Mouse (Mus musculus) heart, embryonic 15.5 days (tissue): ENCODE results near the gene Tbc1d22b. TPM values are rescaled to one million over a fixed set of nuclear protein-coding genes. Genes with fewer than 3 reads are reported as not detected.
A peak's percentile ranks its signal among the peaks of the same experiment; 100 is the strongest.
"Not testable (repeated sequence)": the region's sequence is repeated elsewhere in the genome, so short reads cannot be mapped to it uniquely, and the experiment has no call there.

Source experiments
- ATAC-seq: fragments of 200-750 bp; cut with Nextera tagmentation; replicated peaks from 2 replicates; pipeline ENCODE4 v1.8.0; 2017; ENCODE audit warnings: low read depth, moderate TSS enrichment; ENCODE audit not compliant: insufficient number of reproducible peaks, insufficient read depth, low FRiP score
- H3K27ac ChIP-seq: fragments of 300-500 bp; sonication (generic); 2 replicates; pipeline ENCODE4 v1.5.1; 2015; ENCODE audit warnings: mild to moderate bottlenecking, inconsistent platforms
- H3K27me3 ChIP-seq: fragments of 300-500 bp; sonication (generic); 2 replicates; pipeline ENCODE4 v1.6.1; 2015; ENCODE audit warnings: inconsistent platforms
- H3K36me3 ChIP-seq: fragments of 300-500 bp; sonication (generic); 2 replicates; pipeline ENCODE4 v1.6.1; 2015; ENCODE audit warnings: mild to moderate bottlenecking, inconsistent platforms
- H3K4me1 ChIP-seq: fragments of 300-500 bp; sonication (generic); replicated peaks from 2 replicates; pipeline ENCODE4 v1.6.1; 2015; ENCODE audit warnings: inconsistent platforms
- H3K4me2 ChIP-seq: fragments of 300-500 bp; sonication (generic); 2 replicates; pipeline ENCODE4 v1.6.1; 2015; ENCODE audit warnings: inconsistent platforms, mild to moderate bottlenecking, moderate library complexity
- H3K4me3 ChIP-seq: fragments of 300-500 bp; sonication (generic); 2 replicates; pipeline ENCODE4 v1.5.1; 2015; ENCODE audit warnings: mild to moderate bottlenecking, inconsistent platforms
- H3K9ac ChIP-seq: fragments of 300-500 bp; sonication (generic); 2 replicates; pipeline ENCODE4 v1.6.1; 2015; ENCODE audit warnings: mild to moderate bottlenecking, inconsistent platforms
- H3K9me3 ChIP-seq: fragments of 300-500 bp; sonication (generic); replicated peaks from 2 replicates; pipeline ENCODE4 v1.6.1; 2016; ENCODE audit warnings: inconsistent platforms
- WGBS: fragments of 180-500 bp; shearing (Covaris S2); methylation state at CpG from one replicate; pipeline ENCODE4 v1.1.7; 2015; ENCODE audit warnings: mixed read lengths; 5-methylcytosine and 5-hydroxymethylcytosine counted together
- polyA plus RNA-seq: library from polyadenylated mRNA; unstranded; fragments of >200 nt; fragmentation: Nextera tagmentation; extraction: Ambion mirVana; gene quantifications from 2 replicates; pipeline ENCODE4 v1.2.1, GENCODE M21; 2015

The Tbc1d22b gene
- polyA plus RNA-seq, 1 experiment from 2014 or later: 8.5 TPM

DNA sequence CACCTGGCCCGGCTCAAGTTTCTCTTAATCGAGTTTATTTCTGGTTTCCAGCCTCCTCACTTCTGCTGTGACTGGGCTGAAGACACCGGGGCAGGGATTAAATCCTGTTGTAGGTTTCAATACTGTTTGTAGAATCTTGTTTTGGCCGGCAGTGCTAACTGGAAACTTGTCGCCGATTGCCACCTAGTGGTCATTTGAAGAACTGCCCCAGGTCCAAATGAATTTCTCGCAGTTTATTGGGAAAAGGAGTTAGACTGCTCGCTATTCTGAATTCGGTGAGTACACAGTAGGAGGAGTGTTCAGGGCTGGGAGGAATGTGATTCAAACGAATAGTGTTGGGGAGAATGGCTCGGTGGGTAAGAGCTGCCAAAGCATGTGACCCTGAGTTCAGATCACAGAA, 35.1 kb upstream of the Tbc1d22b start:
- H3K27ac ChIP-seq: no peak overlapping the region
- H3K36me3 ChIP-seq: no peaks in the 10 kb centered on the region
- no peak overlapping the region for H3K4me2 ChIP-seq
- H3K9me3 ChIP-seq: no peaks in the 10 kb centered on the region
- no peak overlapping the region for H3K4me3 ChIP-seq
- ATAC-seq: peak; percentile 39; the same call in 1 of the 2 replicates
- 2% methylated on average over 11 of the region's 11 CpGs for WGBS
- H3K27me3 ChIP-seq: no peaks in the 10 kb centered on the region
- no peak overlapping the region for H3K9ac ChIP-seq
- H3K4me1 ChIP-seq: peaks cover 9% of the 10 kb centered on the region

DNA sequence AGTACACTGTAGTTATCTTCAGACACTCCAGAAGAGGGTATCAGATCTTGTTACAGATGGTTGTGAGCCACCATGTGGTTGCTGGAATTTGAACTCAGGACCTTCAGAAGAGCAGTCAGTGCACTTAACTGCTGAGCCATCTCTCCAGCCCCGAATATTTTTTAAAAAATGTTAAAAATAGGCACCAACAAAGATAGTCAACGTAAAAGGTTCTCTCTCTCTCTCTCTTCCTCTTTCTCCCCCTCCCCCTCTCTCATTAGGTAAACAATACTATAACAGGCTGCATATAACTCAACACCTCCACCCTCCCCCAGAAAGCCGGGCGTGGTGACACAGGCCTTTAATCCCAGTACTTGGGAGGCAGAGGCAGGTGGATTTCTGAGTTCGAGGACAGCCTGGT, 30.9 kb upstream of the Tbc1d22b start:
- not testable (repeated sequence) for H3K27ac ChIP-seq, H3K27me3 ChIP-seq, H3K4me2 ChIP-seq, H3K9ac ChIP-seq, ATAC-seq, H3K9me3 ChIP-seq, H3K4me1 ChIP-seq, H3K4me3 ChIP-seq, H3K36me3 ChIP-seq
- 73% methylated on average over 5 of the region's 5 CpGs for WGBS

DNA sequence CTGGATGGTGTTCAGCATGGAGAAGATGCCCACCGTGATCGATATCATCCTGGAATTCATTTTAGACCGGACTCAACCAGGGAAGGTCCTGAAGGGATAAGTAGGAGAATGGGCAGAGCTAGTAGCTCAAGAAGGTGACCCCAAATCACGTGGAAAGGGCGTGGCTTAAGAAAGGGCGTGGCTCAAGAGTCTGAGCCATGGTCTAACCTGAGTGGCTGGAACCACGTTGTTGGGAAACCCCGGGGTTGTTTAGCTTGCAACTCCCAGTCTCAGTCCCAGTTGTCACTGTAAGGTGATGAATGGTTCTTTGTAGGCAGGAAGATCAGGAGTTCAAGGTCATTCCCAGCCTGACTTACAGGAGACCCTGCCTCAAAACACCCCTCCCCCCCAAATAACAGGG, 29.9 kb upstream of the Tbc1d22b start:
- Histone ChIP-seq H3K27me3 (no peaks in the 10 kb centered on the region), H3K9ac (no peak overlapping the region), H3K4me3 (no peak overlapping the region), H3K27ac (no peak overlapping the region), H3K4me2 (no peak overlapping the region), H3K9me3 (no peaks in the 10 kb centered on the region), H3K4me1 (peaks cover under 1% of the 10 kb centered on the region; the same call in 1 of the 2 replicates), H3K36me3 (no peaks in the 10 kb centered on the region)
- WGBS: 70% methylated on average over 8 of the region's 8 CpGs
- ATAC-seq: no peak

DNA sequence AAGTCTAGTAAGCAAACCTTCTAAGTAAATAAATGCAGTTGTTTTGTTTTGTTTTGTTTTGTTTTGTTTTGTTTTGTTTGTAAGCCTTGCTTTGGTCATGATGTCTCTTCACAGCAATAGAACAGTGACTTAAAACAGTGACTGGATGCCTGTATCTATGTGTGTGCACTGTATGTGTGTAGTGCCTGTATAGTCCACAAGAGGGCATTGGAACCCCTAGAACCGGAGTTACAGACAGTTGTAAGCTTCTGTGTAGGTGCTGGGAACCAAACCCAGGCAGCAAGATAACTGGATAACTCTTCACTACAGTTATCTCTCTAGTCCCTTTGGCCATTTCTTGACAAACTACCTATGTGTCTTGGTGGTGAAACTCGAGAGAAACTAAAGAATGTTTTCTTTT, 24.0 kb upstream of the Tbc1d22b start:
- no peaks in the 10 kb centered on the region for H3K4me1 ChIP-seq
- no peaks in the 10 kb centered on the region for H3K27me3 ChIP-seq
- no peaks in the 10 kb centered on the region for H3K9me3 ChIP-seq
- 84% methylated on average over 2 of the region's 2 CpGs for WGBS
- H3K27ac ChIP-seq: no peak overlapping the region
- H3K4me3 ChIP-seq: no peak overlapping the region
- no peak overlapping the region for H3K9ac ChIP-seq
- no peak overlapping the region for H3K4me2 ChIP-seq
- no peak for ATAC-seq
- H3K36me3 ChIP-seq: no peaks in the 10 kb centered on the region

DNA sequence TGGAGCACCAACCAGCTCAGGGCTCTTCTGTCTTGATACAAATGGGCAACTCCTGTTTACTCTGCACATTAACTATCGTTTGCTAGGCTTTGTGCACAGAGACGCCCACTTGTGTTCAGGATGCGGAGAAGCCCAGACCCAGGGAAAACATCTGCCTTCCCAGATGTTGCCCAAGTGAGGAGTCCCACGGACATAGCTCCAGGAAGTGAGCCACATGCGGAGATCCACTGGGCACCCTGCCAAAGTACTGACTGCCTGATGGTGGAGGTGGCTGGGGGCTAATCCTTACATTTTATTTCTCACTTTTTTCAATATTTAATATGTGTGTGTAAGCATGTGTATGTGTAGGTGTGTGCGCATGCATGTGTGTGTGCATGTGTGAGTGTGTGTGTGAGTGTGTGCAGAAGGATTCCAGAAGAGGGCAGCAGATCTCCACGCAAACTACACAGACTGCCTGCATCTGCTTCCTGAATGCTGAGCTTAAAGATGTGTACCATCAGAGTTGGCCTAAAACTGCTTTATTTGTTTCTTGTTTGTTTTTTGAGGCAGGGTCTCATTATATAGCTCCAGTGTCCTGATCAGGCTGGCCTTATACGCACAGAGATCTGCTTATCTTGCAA, 20.9 kb upstream of the Tbc1d22b start:
- no peaks in the 10 kb centered on the region for H3K9me3 ChIP-seq
- peaks cover 6% of the 10 kb centered on the region for H3K4me1 ChIP-seq
- no peaks in the 10 kb centered on the region for H3K36me3 ChIP-seq
- no peak overlapping the region for H3K4me2 ChIP-seq
- WGBS: 75% methylated on average over 8 of the region's 8 CpGs
- H3K27me3 ChIP-seq: no peaks in the 10 kb centered on the region
- no peak overlapping the region for H3K27ac ChIP-seq
- no peak overlapping the region for H3K9ac ChIP-seq
- no peak overlapping the region for H3K4me3 ChIP-seq
- ATAC-seq: no peak

DNA sequence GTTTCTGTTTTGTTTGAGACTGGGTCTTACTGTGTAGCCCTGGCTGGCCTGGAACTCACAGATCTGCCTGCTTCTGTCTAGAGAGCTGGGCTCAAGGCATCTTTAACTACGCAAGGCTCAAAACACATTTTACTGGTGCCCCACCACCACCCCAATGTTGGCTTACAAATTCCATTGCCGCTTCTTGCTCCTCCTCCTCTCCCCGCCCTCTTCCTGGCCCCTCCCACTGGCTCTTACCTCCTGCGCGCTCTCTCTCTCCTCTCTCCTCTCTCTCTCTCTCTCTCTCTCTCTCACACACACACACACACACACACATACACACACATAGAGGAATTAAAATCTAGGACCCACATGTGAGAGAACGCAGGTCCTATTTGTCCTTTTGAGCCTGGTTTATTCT, 19.1 kb upstream of the Tbc1d22b start:
- H3K27me3 ChIP-seq: no peaks in the 10 kb centered on the region
- peaks cover 6% of the 10 kb centered on the region for H3K4me1 ChIP-seq
- H3K4me3 ChIP-seq: no peak overlapping the region
- 68% methylated on average over 6 of the region's 6 CpGs for WGBS
- no peak overlapping the region for H3K4me2 ChIP-seq
- H3K9me3 ChIP-seq: no peaks in the 10 kb centered on the region
- no peak overlapping the region for H3K9ac ChIP-seq
- ATAC-seq: no peak
- H3K36me3 ChIP-seq: no peaks in the 10 kb centered on the region
- no peak overlapping the region for H3K27ac ChIP-seq

DNA sequence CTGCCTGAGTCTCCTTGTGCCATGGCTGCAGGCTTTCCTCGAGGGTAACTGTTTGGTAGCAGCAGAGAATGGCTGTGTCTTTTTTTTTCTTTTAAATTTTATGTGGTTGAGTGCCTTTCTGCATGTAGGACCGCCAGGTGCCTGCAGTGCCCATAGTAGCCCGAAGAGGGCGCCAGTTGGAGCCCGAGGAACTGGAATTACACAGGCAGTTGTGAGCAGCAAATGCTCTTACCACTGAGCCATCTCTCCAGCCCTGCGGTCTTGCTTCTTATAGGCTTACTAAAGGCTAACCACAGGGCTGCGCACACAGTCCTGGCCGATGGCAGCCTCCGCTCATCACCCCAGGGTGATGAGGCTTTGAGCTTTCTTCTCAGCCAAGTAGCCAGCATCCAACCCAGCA, 18.3 kb upstream of the Tbc1d22b start:
- 76% methylated on average over 9 of the region's 9 CpGs for WGBS
- ATAC-seq: no peak
- Histone ChIP-seq H3K9me3 (no peaks in the 10 kb centered on the region), H3K9ac (no peak overlapping the region), H3K4me1 (peaks cover 6% of the 10 kb centered on the region), H3K36me3 (no peaks in the 10 kb centered on the region), H3K4me2 (no peak overlapping the region), H3K27ac (no peak overlapping the region), H3K27me3 (no peaks in the 10 kb centered on the region), H3K4me3 (no peak overlapping the region)

DNA sequence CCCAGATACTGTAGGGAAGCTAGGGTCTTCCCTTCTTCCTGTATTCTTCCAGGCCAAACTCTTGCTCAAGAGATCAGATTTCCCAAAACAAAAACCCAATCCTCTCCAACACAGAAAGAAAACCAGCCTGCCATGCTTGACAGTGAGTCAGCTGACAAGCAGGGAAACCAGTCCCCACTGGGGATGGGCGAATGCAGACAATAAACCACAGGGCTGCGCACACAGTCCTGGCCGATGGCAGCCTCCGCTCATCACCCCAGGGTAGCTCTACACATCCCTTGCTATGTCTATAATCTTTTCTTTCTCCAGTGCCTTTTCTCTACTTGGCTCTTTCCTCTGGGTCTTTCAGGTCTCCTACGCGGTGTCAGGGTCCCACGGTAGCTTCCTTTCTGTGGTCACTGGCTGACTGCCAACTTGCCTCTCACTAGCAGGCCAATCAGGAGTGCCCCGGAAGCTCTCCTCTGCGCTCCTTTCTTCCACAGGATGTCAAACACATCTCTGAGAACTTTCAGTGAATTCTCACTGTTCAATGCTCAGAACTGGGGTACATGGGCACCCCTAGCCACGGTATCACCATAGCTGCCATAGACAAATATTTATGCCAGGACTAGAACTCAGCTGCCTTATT, 17.7 kb upstream of the Tbc1d22b start:
- no peaks in the 10 kb centered on the region for H3K9me3 ChIP-seq
- no peak overlapping the region for H3K27ac ChIP-seq
- H3K4me2 ChIP-seq: no peak overlapping the region
- ATAC-seq: no peak
- no peak overlapping the region for H3K9ac ChIP-seq
- no peak overlapping the region for H3K4me3 ChIP-seq
- WGBS: 48% methylated on average over 10 of the region's 10 CpGs
- no peaks in the 10 kb centered on the region for H3K27me3 ChIP-seq
- peaks cover 6% of the 10 kb centered on the region for H3K4me1 ChIP-seq
- H3K36me3 ChIP-seq: no peaks in the 10 kb centered on the region

DNA sequence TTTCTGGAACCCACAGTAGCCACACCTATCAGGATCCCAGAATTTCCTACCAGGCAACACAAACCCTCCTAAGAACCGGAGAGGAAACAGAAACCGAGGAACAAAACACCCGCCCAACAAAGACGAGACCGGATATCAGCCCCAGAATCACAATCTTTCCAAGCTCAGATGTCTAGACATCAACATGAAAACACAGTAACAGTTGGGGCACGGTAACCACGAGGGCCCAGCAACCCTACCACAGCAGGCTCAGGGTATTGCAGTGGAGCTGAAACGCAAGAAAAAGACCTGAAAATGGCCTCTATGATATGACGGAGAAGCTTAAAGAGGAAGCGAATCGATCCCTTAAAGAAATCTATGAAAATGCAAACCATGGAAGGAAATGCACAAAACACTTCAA, 15.7 kb upstream of the Tbc1d22b start:
- 83% methylated on average over 11 of the region's 11 CpGs for WGBS

DNA sequence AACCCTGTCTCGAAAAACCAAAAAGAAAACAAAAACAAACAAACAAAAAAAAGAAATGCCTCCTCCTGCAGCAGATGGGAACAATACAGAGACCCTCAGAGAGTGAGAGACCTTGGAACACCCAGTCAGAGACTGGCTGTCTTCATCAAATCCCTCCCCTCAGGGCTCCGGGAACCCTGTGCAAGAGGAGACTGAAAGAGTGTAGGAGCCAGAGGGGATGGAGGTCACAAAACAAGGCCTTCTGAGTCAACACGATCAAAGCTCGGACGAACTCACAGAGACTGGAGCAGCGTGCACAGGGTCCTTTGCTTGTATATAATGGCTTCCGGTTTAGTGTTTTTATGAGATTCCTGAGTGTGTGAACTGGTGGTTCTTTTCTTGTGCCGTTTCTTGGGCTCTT, 9.2 kb upstream of the Tbc1d22b start:
- Histone ChIP-seq H3K27ac (no peak overlapping the region), H3K27me3 (no peaks in the 10 kb centered on the region), H3K4me3 (no peak overlapping the region), H3K9me3 (no peaks in the 10 kb centered on the region), H3K4me1 (no peaks in the 10 kb centered on the region), H3K4me2 (no peak overlapping the region), H3K36me3 (no peaks in the 10 kb centered on the region), H3K9ac (no peak overlapping the region)
- ATAC-seq: no peak
- WGBS: 87% methylated on average over 8 of the region's 8 CpGs

More for the DNA sequence above, 15.7 kb upstream of the Tbc1d22b start:
- Histone ChIP-seq H3K27me3 (no peaks in the 10 kb centered on the region), H3K9me3 (no peaks in the 10 kb centered on the region), H3K4me2 (no peak overlapping the region), H3K9ac (no peak overlapping the region), H3K27ac (no peak overlapping the region), H3K4me1 (peaks cover 6% of the 10 kb centered on the region), H3K36me3 (no peaks in the 10 kb centered on the region), H3K4me3 (no peak overlapping the region)
- ATAC-seq: no peak

DNA sequence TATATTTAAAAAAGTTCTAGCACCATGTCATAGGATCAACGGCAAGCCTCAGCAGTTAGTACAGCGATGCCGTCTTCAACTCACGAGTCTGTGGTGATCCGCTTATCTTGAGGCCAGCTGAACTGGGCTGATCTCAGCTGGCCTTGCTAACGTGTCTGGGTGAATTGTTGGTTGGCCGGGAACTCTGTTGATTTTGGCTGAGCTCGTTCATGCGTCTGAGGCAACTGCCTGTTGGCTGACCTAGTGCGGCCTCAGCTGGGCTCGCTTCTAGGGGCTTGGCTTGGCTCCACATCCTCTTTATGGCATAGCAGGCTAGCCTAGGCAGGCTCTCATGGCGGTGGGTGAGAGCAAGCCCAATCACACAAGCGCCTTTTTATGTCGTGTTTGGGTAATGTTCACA, 8.2 kb upstream of the Tbc1d22b start:
- Histone ChIP-seq H3K9me3 (no peaks in the 10 kb centered on the region), H3K4me1 (no peaks in the 10 kb centered on the region), H3K4me2 (no peak overlapping the region), H3K36me3 (no peaks in the 10 kb centered on the region), H3K9ac (no peak overlapping the region), H3K27ac (peak overlapping the region; percentile 24; the same call in 1 of the 2 replicates), H3K4me3 (no peak overlapping the region), H3K27me3 (no peaks in the 10 kb centered on the region)
- ATAC-seq: peak; percentile 83
- WGBS: 39% methylated on average over 14 of the region's 14 CpGs
